Mouse (Mus musculus) megakaryocyte, adult 5-6 weeks (primary cell): ENCODE results near the gene Slc35c2. TPM values are rescaled to one million over a fixed set of nuclear protein-coding genes. Genes with fewer than 3 reads are reported as not detected.

Experiments
- ATAC-seq: 2 replicates; pipeline ENCODE4 v1.8.0; 2016; ENCODE audit warnings: mild to moderate bottlenecking, inconsistent platforms; ENCODE audit not compliant: poor library complexity, severe bottlenecking
- total RNA-seq, 2 experiments: library from RNA; stranded (forward) in 1 of 2; stranded (reverse) in 1 of 2; fragments of 153-499, 151-499 nt in 1 of 2; fragments of 221-1000, 200-1000 nt in 1 of 2; gene quantifications; 2 replicates each; pipeline versions ENCODE4 v1.2.3 to v1.2.4; 2015 to 2017

Gene Slc35c2
- total RNA-seq, 2 experiments from 2014 or later = 52.8 to 57.2 TPM

DNA sequence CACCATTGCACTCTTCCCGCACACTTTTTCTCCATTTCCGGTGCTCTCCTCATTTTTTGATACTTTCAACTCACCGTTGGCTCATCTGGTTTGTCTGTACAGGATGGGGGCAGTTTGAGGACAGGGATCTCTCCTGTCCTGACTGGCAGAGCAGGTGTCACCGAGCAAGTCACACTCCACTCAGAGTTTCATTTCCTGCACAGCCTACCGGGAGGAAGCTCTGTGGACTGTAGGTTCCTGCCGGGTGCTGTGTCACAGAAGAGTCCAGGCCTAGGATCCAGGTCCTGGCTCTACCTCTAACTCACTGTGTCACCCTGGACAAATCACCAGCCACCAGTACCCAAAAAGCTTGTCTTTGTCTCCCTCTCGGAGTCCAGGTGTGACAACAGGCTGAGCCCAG, 45.9 kb downstream of the Slc35c2 start:
- no peak for ATAC-seq

GRCm38 (mm10) chr2:165240371-165240770, 47.3 kb downstream of the Slc35c2 start:
- ATAC-seq = no peak

DNA sequence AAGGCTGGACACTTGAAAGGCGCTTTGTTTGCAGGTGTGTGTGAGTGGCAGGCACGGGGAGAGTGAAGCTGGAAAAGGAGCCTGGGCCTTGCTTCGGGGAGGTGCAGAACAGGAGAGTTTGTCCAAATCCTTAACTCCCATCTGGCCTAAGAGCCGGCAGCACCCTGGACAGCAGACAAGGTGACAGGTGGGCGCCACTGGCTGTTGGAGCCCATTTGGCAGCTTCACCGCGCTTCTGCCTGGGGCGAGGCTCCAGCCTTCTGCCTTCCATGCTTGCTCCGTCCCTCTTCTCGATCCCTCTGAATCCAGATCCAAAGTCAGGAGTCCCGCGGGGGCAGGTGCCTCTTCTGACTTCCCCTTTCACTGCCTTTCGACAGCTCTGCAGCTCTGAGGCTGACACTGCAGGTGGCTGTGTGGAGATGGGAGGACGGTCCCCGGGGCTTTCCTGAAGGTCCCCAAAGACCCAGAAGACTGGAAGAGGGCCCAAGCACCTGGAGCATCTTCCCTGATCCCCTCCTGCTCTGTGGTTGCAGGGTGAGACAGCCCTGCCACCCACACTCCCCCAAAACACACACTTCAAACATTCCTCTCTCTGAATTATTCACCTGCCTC, 48.0 kb downstream of the Slc35c2 start:
- ATAC-seq = no peak

- ATAC-seq = no peak
Measured at GRCm38 (mm10) chr2:165238416-165239145, 49.1 kb downstream of the Slc35c2 start.

DNA sequence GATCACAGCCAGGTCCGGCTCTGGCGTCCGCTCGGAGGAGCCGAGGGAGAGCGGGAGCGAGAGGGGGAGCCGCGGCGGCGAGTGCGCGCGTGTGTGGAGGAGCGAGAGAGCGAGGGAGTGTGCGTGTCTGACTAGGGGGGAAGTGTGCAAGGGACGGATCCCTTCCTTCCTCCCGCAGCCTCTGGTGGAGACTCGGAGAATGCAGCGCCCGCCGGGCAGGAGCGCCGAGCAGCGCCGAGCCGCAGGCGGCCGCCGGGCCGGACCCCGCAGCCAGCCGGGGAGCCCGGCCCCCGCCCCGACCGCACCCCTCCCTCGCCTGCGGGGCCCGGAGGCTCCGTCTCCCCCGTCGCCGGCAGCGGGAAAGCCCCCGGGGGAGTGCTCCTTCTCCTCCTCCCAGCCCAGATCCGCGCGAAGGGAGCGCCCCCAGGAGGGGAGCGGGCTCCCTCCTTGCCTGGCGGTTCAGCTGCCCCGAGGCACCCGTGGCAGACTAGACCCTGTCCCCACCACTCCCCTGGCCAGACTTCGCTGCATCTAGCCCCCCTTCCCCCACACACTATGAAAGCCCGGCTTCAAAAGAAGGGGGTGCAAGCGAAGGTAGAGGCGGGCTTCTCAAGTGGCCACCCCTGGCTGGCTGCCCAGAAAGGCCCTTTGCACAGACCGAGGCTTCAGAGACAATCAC, 52.9 kb downstream of the Slc35c2 start, which contains the start of gene Cdh22:
Cdh22 (minus strand) TSS at position 241 of the 679 bp plus-strand sequence.
- peak; percentile 75 for ATAC-seq

- no peak for ATAC-seq
Measured at GRCm38 (mm10) chr2:165234291-165234612, 53.4 kb downstream of the Slc35c2 start.

DNA sequence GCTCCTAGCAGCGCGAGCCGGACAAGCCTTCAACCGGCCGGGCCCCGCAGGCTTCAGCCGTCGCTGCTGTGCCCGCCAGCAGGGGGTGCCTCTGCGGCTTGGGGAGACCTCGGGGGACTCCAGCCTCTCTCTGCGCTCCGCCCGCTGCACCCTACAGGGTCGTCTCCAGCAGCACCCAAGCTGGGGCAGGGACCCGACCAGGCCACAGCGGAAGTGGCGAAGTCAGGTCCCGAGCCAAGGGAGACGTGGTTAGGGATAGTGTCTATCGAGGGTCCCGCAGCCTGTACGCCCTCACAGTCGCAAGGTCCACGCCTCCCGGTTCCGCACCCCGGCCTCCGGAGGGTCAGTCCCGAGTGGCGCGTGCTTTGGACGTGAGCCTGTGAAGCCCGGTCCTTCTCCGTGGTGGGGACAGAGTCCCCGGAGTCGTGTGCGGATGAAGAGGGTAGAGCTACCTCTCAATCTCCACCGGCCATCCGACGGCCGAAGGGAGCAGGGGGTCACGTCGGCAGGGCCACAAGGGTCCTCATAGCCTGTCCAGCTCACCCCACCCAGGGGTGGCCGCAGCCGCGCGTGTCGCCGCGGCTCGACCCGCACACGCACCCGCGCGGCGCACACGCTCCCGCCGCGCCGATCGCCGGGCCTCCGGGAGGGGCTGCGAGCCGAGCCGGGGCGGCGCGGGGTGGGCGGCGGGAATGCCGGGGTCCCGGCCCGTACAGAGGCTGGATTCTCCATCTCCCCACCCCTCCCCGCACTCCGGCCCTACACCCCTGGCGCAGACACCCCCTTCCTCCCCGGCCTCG, 54.0 kb downstream of the Slc35c2 start:
- ATAC-seq = peak; percentile 73

DNA sequence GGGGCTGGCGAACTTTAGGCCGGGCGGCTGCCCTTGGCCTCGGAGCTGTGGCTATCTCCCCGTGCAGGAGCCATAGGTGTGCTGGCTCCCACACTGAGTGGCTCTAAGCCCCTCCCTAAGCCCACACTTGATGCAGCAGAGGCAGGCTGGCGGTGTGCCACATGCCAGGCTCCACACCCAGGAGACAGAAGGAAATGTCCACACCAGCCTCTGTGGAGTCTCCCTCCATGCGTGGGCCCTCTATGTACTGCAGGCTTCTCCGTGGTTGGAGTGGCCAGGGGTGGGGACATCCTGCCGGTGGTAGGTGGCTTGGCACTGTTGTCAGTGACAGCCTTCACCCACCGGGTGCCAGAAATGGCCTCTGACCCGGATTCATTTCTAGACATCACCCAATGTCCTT, 58.6 kb downstream of the Slc35c2 start:
- no peak for ATAC-seq

Other genes starting within 250 kb of the Slc35c2 start
- gene Cd40, start 232.2 kb downstream of the Slc35c2 start, total RNA-seq (2015) = 12.9 and 17.0 TPM in 2 replicates
- gene Cd40, start 232.2 kb downstream of the Slc35c2 start, total RNA-seq (2017) = 21.7 and 22.5 TPM in 2 replicates
- not detected in 2 replicates for gene 1700025C18Rik, start 197.1 kb downstream of the Slc35c2 start, total RNA-seq (2015)
- not detected in 2 replicates for gene 1700025C18Rik, start 197.1 kb downstream of the Slc35c2 start, total RNA-seq (2017)
- gene Cdh22, start 53.0 kb downstream of the Slc35c2 start, total RNA-seq (2015) = 0.09 TPM in 1 of 2 replicates, not detected in the other
- 0.07 TPM in 1 of 2 replicates, not detected in the other for gene Cdh22, start 53.0 kb downstream of the Slc35c2 start, total RNA-seq (2017)
- gene Elmo2, start 38.6 kb upstream of the Slc35c2 start, total RNA-seq (2015) = 128 and 133 TPM in 2 replicates
- gene Elmo2, start 38.6 kb upstream of the Slc35c2 start, total RNA-seq (2017) = 89.7 and 94.8 TPM in 2 replicates
- not detected in 2 replicates for gene Zfp663, start 80.9 kb upstream of the Slc35c2 start, total RNA-seq (2015)
- gene Zfp663, start 80.9 kb upstream of the Slc35c2 start, total RNA-seq (2017) = not detected in 2 replicates
- gene Zfp334, start 100.4 kb upstream of the Slc35c2 start, total RNA-seq (2015) = not detected in 2 replicates
- not detected in 2 replicates for gene Zfp334, start 100.4 kb upstream of the Slc35c2 start, total RNA-seq (2017)
- gene Ocstamp, start 112.5 kb upstream of the Slc35c2 start, total RNA-seq (2015) = 0.11 TPM in 1 of 2 replicates, not detected in the other
- gene Ocstamp, start 112.5 kb upstream of the Slc35c2 start, total RNA-seq (2017) = 0.04 and 0.11 TPM in 2 replicates
- 0.39 and 0.42 TPM in 2 replicates for gene Slc13a3, start 185.4 kb upstream of the Slc35c2 start, total RNA-seq (2015)
- gene Slc13a3, start 185.4 kb upstream of the Slc35c2 start, total RNA-seq (2017) = 0.37 TPM in 1 of 2 replicates, not detected in the other
- 3.9 and 5.7 TPM in 2 replicates for gene Trp53rka, start 205.5 kb upstream of the Slc35c2 start, total RNA-seq (2015)
- 4.0 and 5.1 TPM in 2 replicates for gene Trp53rka, start 205.5 kb upstream of the Slc35c2 start, total RNA-seq (2017)
- gene Slc2a10, start 215.9 kb upstream of the Slc35c2 start, total RNA-seq (2015) = 0.05 TPM in 1 of 2 replicates, not detected in the other
- not detected in 2 replicates for gene Slc2a10, start 215.9 kb upstream of the Slc35c2 start, total RNA-seq (2017)